Mouse (Mus musculus) cerebellum, adult 2 months (tissue): ENCODE measurements around the gene Sept10. TPM values are rescaled to one million over a fixed set of nuclear protein-coding genes. Genes with fewer than 3 reads are reported as not detected.

Source experiments
- DNase-seq, 2 experiments: peaks; one replicate each; pipeline ENCODE4 v3.0.0; 2021
- H3K27ac ChIP-seq: fragments of 200-500 bp; 2 replicates; pipeline ENCODE4 v1.5.1; 2012; ENCODE audit warnings: low read length, control low read depth, inconsistent platforms; ENCODE audit not compliant: insufficient read depth
- H3K27me3 ChIP-seq: fragments of 200-500 bp; 2 replicates; pipeline ENCODE4 v1.6.1; 2012; ENCODE audit warnings: inconsistent platforms, mild to moderate bottlenecking, low read length, moderate library complexity; ENCODE audit not compliant: control insufficient read depth, insufficient read depth
- H3K4me1 ChIP-seq: fragments of 200-500 bp; 2 replicates; pipeline ENCODE4 v1.6.1; 2011; ENCODE audit warnings: low read length; ENCODE audit not compliant: control insufficient read depth, insufficient read depth
- H3K4me3 ChIP-seq: fragments of 200-500 bp; replicated peaks from 2 replicates; pipeline ENCODE3; 2011; ENCODE audit warnings: mild to moderate bottlenecking, low read depth, low read length, control low read depth; ENCODE audit not compliant: insufficient read depth
- CTCF ChIP-seq: fragments of 200-500 bp; IDR thresholded peaks from 2 replicates; pipeline ENCODE4 v1.5.1; 2011; ENCODE audit warnings: low read depth, mild to moderate bottlenecking, control low read depth, low read length, moderate library complexity, borderline replicate concordance; ENCODE audit not compliant: insufficient read depth
- POLR2A ChIP-seq: fragments of 200-500 bp; IDR thresholded peaks from 2 replicates; pipeline ENCODE4 v1.6.1; 2011; ENCODE audit warnings: low read length, control low read depth, borderline replicate concordance; ENCODE audit not compliant: insufficient read depth
- WGBS: fragments of 180-500 bp; shearing (Covaris S2); methylation state at CpG from one replicate; pipeline ENCODE4 v1.1.7; 2018; 5-methylcytosine and 5-hydroxymethylcytosine counted together
- polyA plus RNA-seq: library from polyadenylated mRNA; depleted of rRNA; stranded (reverse); fragments of >200 nt; gene quantifications from 2 replicates; pipeline ENCODE4 v1.2.3, GENCODE M21; 2012

Gene Sept10
- polyA plus RNA-seq, 1 experiment: 8.5 TPM

DNA sequence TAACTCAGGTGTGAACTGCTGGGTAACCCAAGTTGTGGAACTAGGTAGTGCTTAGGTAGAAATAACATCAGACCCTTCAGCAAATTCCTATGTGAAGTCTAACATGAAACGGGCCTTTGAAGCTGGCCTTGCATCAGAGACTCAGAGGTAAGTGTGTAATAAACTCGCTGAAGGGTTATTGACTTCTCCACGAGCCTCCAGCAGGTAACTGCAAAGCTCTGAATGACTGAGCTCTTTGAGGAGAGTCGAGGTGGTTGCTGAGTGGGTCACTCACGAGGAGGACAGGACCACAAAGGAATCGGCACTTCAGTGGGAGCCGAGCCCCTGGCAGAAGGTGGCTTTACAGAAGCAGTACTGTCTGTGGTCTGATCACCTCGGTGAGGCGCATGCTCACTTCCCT lies 105.3 kb downstream of the Sept10 start:
- no peaks in the 10 kb centered on the region for H3K4me1 ChIP-seq
- WGBS: 88% methylated on average over 9 of the region's 9 CpGs
- no peak overlapping the region for H3K4me3 ChIP-seq
- H3K27me3 ChIP-seq: no peaks in the 10 kb centered on the region
- no peak for DNase-seq
- TF ChIP-seq POLR2A: no peak
- TF ChIP-seq CTCF: no peak
- H3K27ac ChIP-seq: no peak overlapping the region

DNA sequence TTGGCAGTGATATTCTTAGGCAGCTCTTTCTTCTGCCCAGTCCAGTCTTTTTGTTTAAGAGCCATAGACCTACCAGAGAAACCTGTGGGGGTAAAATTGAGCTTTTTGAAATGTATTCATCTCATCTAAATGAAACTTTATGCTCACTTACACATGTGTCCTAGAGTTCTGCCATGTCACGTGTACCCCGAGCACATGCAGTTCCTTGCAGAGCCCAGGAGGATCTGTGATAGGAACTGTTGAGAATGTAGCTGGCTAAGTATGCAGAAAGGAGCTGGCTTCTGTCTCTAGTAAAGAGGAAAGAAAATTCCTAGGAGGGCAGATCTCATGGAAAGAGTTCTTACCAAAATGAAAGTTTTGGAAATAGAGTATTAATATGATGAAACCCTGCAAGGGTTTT lies 106.0 kb downstream of the Sept10 start:
- 91% methylated on average over 2 of the region's 2 CpGs for WGBS
- Histone ChIP-seq H3K4me3 (no peak overlapping the region), H3K4me1 (no peaks in the 10 kb centered on the region), H3K27me3 (no peaks in the 10 kb centered on the region), H3K27ac (no peak overlapping the region)
- DNase-seq: no peak
- TF ChIP-seq CTCF: no peak
- no peak for TF ChIP-seq POLR2A

DNA sequence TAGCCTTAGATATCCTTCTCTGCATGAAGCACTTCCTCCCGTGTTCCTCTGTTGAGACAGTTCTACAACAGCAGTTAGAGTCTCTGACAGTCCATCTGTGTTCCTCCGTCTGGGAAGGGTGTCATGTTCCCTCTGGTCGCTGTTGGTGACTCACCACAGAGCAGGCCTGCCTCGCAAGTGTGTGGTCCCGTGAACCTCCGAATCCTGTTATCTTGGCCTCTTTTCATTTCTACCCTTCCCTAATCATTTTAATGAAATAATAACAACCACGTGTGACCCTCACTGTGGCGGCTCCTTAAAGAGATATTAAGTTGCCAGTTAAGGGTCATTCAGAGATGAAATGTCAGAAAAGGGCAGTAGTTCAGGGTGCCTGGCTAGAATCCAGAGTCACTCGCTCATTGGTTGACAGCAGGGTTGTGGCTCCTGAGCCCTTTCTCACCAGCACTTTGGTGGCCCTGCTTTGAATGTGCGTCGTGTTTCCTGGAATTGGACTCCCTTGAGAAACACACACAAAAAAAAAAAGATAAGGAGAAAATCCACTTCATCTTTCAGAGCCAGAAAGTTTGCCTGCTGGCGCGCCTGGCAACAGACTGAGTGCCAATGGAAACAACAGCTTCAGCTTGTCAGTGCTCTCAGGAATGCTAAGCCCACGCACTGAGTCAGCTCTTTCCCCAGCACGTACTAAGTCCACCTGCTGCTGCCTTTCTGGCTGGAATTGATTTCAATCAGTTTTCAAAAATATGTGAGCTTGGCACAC lies 106.9 kb downstream of the Sept10 start:
- Histone ChIP-seq H3K4me3 (no peak overlapping the region), H3K27ac (no peak overlapping the region), H3K4me1 (no peaks in the 10 kb centered on the region), H3K27me3 (no peaks in the 10 kb centered on the region)
- TF ChIP-seq CTCF (no peak), POLR2A (no peak)
- 23% methylated on average over 15 of the region's 15 CpGs for WGBS
- DNase-seq: no peak

DNA sequence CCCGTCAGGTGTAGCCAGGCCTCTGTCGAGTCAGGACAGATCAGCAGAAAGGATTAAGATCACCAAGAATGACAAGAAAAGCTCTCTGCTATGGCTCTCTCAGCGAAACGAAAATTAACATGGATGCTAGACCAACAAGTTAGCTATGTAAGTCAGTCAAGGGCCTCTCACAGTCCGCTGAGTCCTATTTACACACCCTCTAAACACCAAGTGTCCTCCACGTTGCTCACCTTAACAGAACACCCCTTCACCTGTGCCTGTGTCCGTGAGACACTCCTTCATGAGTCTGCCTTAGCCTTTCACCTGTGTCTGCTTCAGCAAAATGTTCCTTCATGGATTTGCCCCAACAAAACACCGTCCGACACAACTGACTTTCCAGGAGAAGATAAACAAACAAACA lies 108.3 kb downstream of the Sept10 start:
- no peak for DNase-seq

DNA sequence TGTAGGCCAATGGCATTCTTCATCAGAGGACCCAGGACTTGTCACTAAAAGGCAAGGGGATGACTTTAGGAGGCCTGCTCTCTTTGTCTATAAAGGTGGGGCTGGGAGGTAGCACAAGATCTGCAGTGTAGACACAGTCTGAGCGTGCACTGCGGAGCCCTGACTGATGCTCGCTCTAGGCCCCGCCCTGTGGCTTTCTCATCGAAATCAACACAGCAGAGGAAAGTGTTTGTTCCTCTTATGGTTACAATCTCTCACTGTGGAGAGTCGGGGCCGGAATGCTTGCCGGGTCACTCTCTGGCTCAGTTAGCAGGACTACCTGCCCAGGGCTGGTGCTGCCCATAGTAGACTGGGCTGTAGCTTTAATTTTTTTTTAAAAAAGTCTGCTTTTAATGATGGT lies 108.9 kb downstream of the Sept10 start:
- no peak for TF ChIP-seq POLR2A
- no peak for TF ChIP-seq CTCF
- 94% methylated on average over 8 of the region's 8 CpGs for WGBS
- no peak overlapping the region for H3K27ac ChIP-seq

More for the DNA sequence above, 108.3 kb downstream of the Sept10 start:
- Histone ChIP-seq H3K4me1 (no peaks in the 10 kb centered on the region), H3K27ac (no peak overlapping the region), H3K4me3 (no peak overlapping the region), H3K27me3 (no peaks in the 10 kb centered on the region)
- TF ChIP-seq CTCF: no peak
- TF ChIP-seq POLR2A: no peak
- WGBS: 91% methylated on average over 9 of the region's 9 CpGs

DNA sequence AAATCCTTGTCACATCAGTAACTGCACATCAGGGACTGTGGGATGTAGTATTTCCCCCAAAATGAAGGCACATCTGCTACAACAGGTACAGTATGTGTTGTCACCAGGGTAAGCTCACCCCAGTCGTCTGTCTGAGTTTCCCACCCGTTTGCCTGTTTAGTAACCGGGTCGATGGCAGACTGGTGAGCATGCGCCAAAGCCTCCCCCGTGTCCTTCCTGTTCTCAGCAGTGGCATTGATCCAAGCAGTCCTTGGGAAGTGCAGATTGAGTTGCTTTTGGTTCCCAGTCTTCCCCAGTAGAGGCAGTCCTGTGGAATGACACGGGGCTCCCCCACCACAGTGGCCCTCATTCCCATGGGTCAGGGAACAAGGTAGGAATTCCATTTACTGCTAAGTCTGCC lies 111.3 kb downstream of the Sept10 start:
- Histone ChIP-seq H3K27ac (no peak overlapping the region), H3K27me3 (no peaks in the 10 kb centered on the region), H3K4me1 (no peaks in the 10 kb centered on the region), H3K4me3 (no peak overlapping the region)
- WGBS: 60% methylated on average over 7 of the region's 7 CpGs
- DNase-seq: no peak
- no peak for TF ChIP-seq POLR2A
- TF ChIP-seq CTCF: no peak

More for the DNA sequence above, 108.9 kb downstream of the Sept10 start:
- DNase-seq: no peak
- no peak overlapping the region for H3K4me3 ChIP-seq
- no peaks in the 10 kb centered on the region for H3K27me3 ChIP-seq
- no peaks in the 10 kb centered on the region for H3K4me1 ChIP-seq

DNA sequence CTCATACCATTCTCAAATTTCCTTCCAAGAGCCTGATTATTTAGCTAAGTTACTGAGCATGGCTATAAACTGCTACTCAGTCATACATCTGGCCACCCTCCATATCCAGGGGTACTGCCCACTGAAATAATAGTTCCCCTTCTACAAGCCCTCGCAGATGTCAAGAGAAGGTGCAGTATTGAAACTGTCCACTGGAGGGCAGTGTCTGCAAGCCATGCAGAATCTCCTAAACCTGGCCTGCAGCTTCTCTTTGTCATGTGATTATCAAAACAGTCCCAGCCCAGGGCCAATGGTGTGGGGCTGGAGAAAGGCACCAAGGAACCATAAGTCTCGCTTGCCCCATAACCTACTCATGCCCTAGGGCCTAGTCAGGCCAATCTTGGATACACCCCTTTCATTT lies 112.6 kb downstream of the Sept10 start:
- Histone ChIP-seq H3K27ac (no peak overlapping the region), H3K4me3 (no peak overlapping the region), H3K27me3 (no peaks in the 10 kb centered on the region), H3K4me1 (no peaks in the 10 kb centered on the region)
- WGBS: 38% methylated on average over 2 of the region's 2 CpGs
- DNase-seq: peak; percentile 19 to 40
- TF ChIP-seq POLR2A: no peak
- TF ChIP-seq CTCF: peak; percentile 69

DNA sequence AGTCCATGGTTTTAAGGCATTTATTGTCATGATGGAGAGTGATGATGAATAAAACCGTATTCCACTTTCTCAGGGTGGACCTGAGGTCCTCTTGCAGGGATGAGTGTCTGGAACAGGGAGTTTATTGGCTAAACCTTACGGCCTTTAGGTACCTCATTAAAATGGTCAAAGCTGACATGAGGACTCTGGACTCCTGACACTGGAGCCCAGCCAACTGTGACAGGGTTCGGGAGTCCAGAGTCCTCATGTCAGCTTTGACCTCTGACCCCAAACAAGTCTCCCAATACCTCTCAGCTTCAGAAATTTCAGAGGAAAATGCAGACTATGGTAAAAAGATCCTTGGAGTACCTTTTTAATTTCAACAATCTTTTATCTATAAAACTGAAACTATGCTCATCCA lies 115.0 kb downstream of the Sept10 start:
- DNase-seq: no peak
- Histone ChIP-seq H3K27ac (no peak overlapping the region), H3K4me1 (no peaks in the 10 kb centered on the region), H3K4me3 (no peak overlapping the region), H3K27me3 (no peaks in the 10 kb centered on the region)
- TF ChIP-seq POLR2A (no peak), CTCF (no peak)
- WGBS: 61% methylated on average over 3 of the region's 3 CpGs
